Mouse (Mus musculus) olfactory bulb, adult 2 months (tissue): Measurements from ENCODE around the gene Oxsr1.

Experiments
- CTCF ChIP-seq: fragments of 200-500 bp; IDR thresholded peaks from 2 replicates; pipeline ENCODE4 v1.5.1; 2012; ENCODE audit warnings: low read depth, mild to moderate bottlenecking, low read length, moderate library complexity; ENCODE audit not compliant: insufficient read depth
- POLR2A ChIP-seq: fragments of 200-500 bp; IDR thresholded peaks from 2 replicates; pipeline ENCODE4 v1.6.1; 2012; ENCODE audit warnings: mild to moderate bottlenecking, low read depth, low read length, moderate library complexity; ENCODE audit not compliant: insufficient read depth

DNA sequence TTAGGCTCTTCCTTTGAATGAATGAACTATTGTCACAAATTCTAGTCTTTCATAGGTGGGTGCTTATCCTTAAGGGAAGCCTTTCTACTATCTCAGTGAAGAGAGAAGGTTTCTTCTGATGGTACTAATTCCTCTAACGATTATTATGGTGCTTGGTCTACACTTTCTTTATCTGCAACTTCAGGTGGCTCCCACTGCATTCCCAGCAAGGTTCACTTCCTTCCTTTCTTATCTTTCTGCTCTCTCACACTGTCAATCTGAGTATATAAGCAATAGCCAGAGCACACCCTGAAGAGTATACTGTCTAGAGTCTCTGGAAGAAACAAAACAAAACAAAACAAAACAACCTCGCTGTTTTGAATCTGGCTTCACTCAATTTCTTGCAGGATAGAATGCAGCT is 102.6 kb downstream of the Oxsr1 start:
- no peak for TF ChIP-seq CTCF
- no peak for TF ChIP-seq POLR2A
